Mouse (Mus musculus) erythroid progenitor cell, adult 5-6 weeks (primary cell): Measurements from ENCODE around the gene Rpl10a. TPM values are rescaled to one million over a fixed set of nuclear protein-coding genes. Genes with fewer than 3 reads are reported as not detected.
A peak's percentile ranks its signal among the peaks of the same experiment; 100 is the strongest.

Source experiments
- ATAC-seq: replicated peaks from 2 replicates; pipeline ENCODE4 v1.8.0; 2016; ENCODE audit warnings: moderate number of reproducible peaks, mild to moderate bottlenecking, moderate TSS enrichment, inconsistent platforms; ENCODE audit not compliant: poor library complexity, low FRiP score, severe bottlenecking
- total RNA-seq, 2 experiments: library from RNA; stranded (forward) in 1 of 2; stranded (reverse) in 1 of 2; fragments of 150-400 nt in 1 of 2; fragments of 186-747, 209-891 nt in 1 of 2; gene quantifications; 2 replicates each; pipeline versions ENCODE4 v1.2.3 to v1.2.4; 2015 to 2017; ENCODE audit warnings: low replicate concordance in 2 of 2

Gene Rpl10a
- total RNA-seq (2015; ENCODE audit: low replicate concordance): 515 and 750 TPM in 2 replicates
- total RNA-seq (2017; ENCODE audit: low replicate concordance): 184 and 203 TPM in 2 replicates

- ATAC-seq: peak; percentile 92
Measured at GRCm38 (mm10) chr17:28328366-28328928, at the start of gene Rpl10a. TSS of gene Rpl10a (plus strand) at chr17:28328471.

GRCm38 (mm10) chr17:28279236-28279635 is 49.0 kb upstream of the Rpl10a start:
- ATAC-seq: no peak

GRCm38 (mm10) chr17:28279780-28280422 is 48.4 kb upstream of the Rpl10a start:
- ATAC-seq: no peak

GRCm38 (mm10) chr17:28280423-28280800 is 47.9 kb upstream of the Rpl10a start:
- no peak for ATAC-seq

- no peak for ATAC-seq
Measured at GRCm38 (mm10) chr17:28280831-28281377, 47.4 kb upstream of the Rpl10a start.

GRCm38 (mm10) chr17:28281866-28282441 is 46.3 kb upstream of the Rpl10a start:
- ATAC-seq: no peak

GRCm38 (mm10) chr17:28283199-28283598 is 45.1 kb upstream of the Rpl10a start:
- ATAC-seq: no peak

- ATAC-seq: no peak
Measured at GRCm38 (mm10) chr17:28286133-28286532, 42.1 kb upstream of the Rpl10a start.

- ATAC-seq: no peak
Measured at GRCm38 (mm10) chr17:28286964-28287363, 41.3 kb upstream of the Rpl10a start.

GRCm38 (mm10) chr17:28287578-28287977 is 40.7 kb upstream of the Rpl10a start:
- ATAC-seq: no peak

- ATAC-seq: no peak
Measured at GRCm38 (mm10) chr17:28287980-28288379, 40.3 kb upstream of the Rpl10a start.

- ATAC-seq: no peak
Measured at GRCm38 (mm10) chr17:28290262-28290661, 38.0 kb upstream of the Rpl10a start.

- ATAC-seq: no peak
Measured at GRCm38 (mm10) chr17:28290671-28291070, 37.6 kb upstream of the Rpl10a start.

GRCm38 (mm10) chr17:28291346-28291745 is 36.9 kb upstream of the Rpl10a start:
- no peak for ATAC-seq

GRCm38 (mm10) chr17:28293716-28294115 is 34.6 kb upstream of the Rpl10a start:
- ATAC-seq: no peak

GRCm38 (mm10) chr17:28294449-28295333 is 33.6 kb upstream of the Rpl10a start:
- ATAC-seq: no peak

- no peak for ATAC-seq
Measured at GRCm38 (mm10) chr17:28298888-28299287, 29.4 kb upstream of the Rpl10a start.

GRCm38 (mm10) chr17:28299669-28300320 is 28.5 kb upstream of the Rpl10a start:
- no peak for ATAC-seq

- ATAC-seq: no peak
Measured at GRCm38 (mm10) chr17:28300323-28300722, 27.9 kb upstream of the Rpl10a start.

GRCm38 (mm10) chr17:28300850-28301249 is 27.4 kb upstream of the Rpl10a start:
- ATAC-seq: no peak
